Mouse (Mus musculus) heart, embryonic 13.5 days (tissue): Measurements from ENCODE around the gene Nacc1. TPM values are rescaled to one million over a fixed set of nuclear protein-coding genes. Genes with fewer than 3 reads are reported as not detected.

Source experiments
- ATAC-seq: fragments of 200-750 bp; cut with Nextera tagmentation; 2 replicates; pipeline ENCODE4 v1.8.0; 2017; ENCODE audit warnings: moderate TSS enrichment; ENCODE audit not compliant: insufficient number of reproducible peaks, low FRiP score, low TSS enrichment; ENCODE audit errors: extremely low read depth
- H3K27ac ChIP-seq: fragments of 300-500 bp; sonication (generic); replicated peaks from 2 replicates; pipeline ENCODE4 v1.5.1; 2015; ENCODE audit warnings: moderate library complexity, mild to moderate bottlenecking, inconsistent platforms
- H3K27me3 ChIP-seq: fragments of 300-500 bp; sonication (generic); replicated peaks from 2 replicates; pipeline ENCODE4 v1.6.1; 2015; ENCODE audit warnings: mild to moderate bottlenecking, inconsistent platforms
- H3K36me3 ChIP-seq: fragments of 300-500 bp; sonication (generic); 2 replicates; pipeline ENCODE4 v1.6.1; 2015; ENCODE audit warnings: mild to moderate bottlenecking, inconsistent platforms
- H3K4me1 ChIP-seq: fragments of 300-500 bp; sonication (generic); 2 replicates; pipeline ENCODE4 v1.6.1; 2015; ENCODE audit warnings: inconsistent platforms
- H3K4me2 ChIP-seq: fragments of 300-500 bp; sonication (generic); 2 replicates; pipeline ENCODE4 v1.6.1; 2015; ENCODE audit warnings: inconsistent platforms, mild to moderate bottlenecking, moderate library complexity
- H3K4me3 ChIP-seq: fragments of 300-500 bp; sonication (generic); 2 replicates; pipeline ENCODE4 v1.5.1; 2015; ENCODE audit warnings: moderate library complexity, mild to moderate bottlenecking, inconsistent platforms
- H3K9ac ChIP-seq: fragments of 300-500 bp; sonication (generic); 2 replicates; pipeline ENCODE4 v1.6.1; 2015; ENCODE audit warnings: inconsistent platforms, mild to moderate bottlenecking, moderate library complexity
- H3K9me3 ChIP-seq: fragments of 300-500 bp; sonication (generic); 2 replicates; pipeline ENCODE4 v1.6.1; 2016; ENCODE audit warnings: inconsistent platforms
- WGBS: fragments of 180-500 bp; shearing (Covaris S2); methylation state at CpG from one replicate; pipeline ENCODE4 v1.1.7; 2015; ENCODE audit warnings: mixed read lengths; 5-methylcytosine and 5-hydroxymethylcytosine counted together
- polyA plus RNA-seq: library from polyadenylated mRNA; unstranded; fragments of >200 nt; fragmentation: Nextera tagmentation; extraction: Ambion mirVana; gene quantifications from 2 replicates; pipeline ENCODE4 v1.2.1, GENCODE M21; 2015

The Nacc1 gene
- polyA plus RNA-seq, result 15.1 and 15.7 TPM in 2 replicates

- Histone ChIP-seq H3K4me1 (peaks cover 53% of the 10 kb centered on the region), H3K27ac (peak within 1 kb of the TSS; percentile 96)
- peak; percentile 72 for ATAC-seq
These were observed at the start of gene Nacc1 for GRCm38 (mm10) chr8:84687705-84688100. Gene Nacc1, minus strand, starts transcription at chr8:84687862.

DNA sequence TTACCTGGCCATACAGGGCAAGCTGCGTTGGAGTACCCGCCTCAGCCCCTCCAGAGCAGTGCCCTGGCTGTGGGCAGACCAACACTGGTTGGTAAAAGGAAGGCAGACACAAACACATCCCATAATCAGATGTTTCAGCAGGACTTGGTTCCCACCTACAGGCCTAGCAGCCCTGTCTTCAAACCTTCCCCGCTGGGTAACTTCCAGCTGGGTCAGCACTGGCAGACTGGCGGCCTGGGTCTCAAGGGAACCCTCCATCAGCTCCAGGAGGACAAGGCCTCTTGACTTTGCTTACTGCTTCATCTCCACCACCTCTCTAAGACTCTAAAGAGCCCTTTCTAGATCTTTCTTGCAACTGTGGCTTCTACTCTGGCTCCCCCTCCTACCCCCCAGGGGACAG is 48.9 kb upstream of the Nacc1 start:
- H3K4me3 ChIP-seq, result no peak overlapping the region

More at GRCm38 (mm10) chr8:84687705-84688100, at the start of gene Nacc1:
- Histone ChIP-seq H3K27me3 (no peaks in the 10 kb centered on the region), H3K36me3 (peaks cover 34% of the 10 kb centered on the region), H3K4me3 (peak within 1 kb of the TSS; percentile 100), H3K9ac (peak within 1 kb of the TSS; percentile 100), H3K4me2 (peak within 1 kb of the TSS; percentile 82), H3K9me3 (no peaks in the 10 kb centered on the region)
- WGBS, result 1% methylated on average over 35 of the region's 37 CpGs

DNA sequence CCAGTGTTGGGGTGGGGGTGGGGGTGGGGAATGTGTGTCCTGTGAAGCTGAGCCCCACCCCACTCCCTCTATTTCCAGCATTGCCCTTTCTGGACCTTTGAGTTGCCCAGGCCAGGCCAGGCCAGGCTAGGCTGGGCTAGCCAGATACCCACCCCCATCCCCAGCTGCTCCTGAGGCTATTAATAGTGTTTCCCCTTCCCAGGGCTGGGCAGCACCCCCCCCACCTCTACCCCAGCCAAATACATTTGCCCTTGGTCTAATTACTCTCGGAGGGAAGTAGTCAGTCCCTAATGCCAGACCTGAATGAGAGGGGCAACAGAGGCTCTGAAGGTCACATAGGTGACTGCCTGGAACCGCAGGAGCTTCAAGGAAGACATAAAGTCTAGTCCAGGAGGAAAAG is 47.9 kb upstream of the Nacc1 start:
- H3K36me3 ChIP-seq, result no peaks in the 10 kb centered on the region
- H3K27ac ChIP-seq, result peak overlapping the region; percentile 29; the same call in 1 of the 2 replicates
- H3K9me3 ChIP-seq, result no peaks in the 10 kb centered on the region
- H3K4me2 ChIP-seq, result no peak overlapping the region
- H3K27me3 ChIP-seq, result peaks cover 14% of the 10 kb centered on the region
- peak overlapping the region; percentile 60 for H3K9ac ChIP-seq
- ATAC-seq, result no peak
- no peak overlapping the region for H3K4me3 ChIP-seq
- 39% methylated on average over 2 of the region's 2 CpGs for WGBS
- H3K4me1 ChIP-seq, result peaks cover 95% of the 10 kb centered on the region

More for the DNA sequence above, 48.9 kb upstream of the Nacc1 start:
- no peaks in the 10 kb centered on the region for H3K9me3 ChIP-seq
- H3K4me2 ChIP-seq, result no peak overlapping the region
- peaks cover 95% of the 10 kb centered on the region for H3K4me1 ChIP-seq
- H3K27me3 ChIP-seq, result peaks cover 24% of the 10 kb centered on the region
- 91% methylated on average over 4 of the region's 4 CpGs for WGBS
- H3K9ac ChIP-seq, result peak overlapping the region; percentile 60; the same call in 1 of the 2 replicates
- H3K36me3 ChIP-seq, result no peaks in the 10 kb centered on the region
- no peak for ATAC-seq
- no peak overlapping the region for H3K27ac ChIP-seq

DNA sequence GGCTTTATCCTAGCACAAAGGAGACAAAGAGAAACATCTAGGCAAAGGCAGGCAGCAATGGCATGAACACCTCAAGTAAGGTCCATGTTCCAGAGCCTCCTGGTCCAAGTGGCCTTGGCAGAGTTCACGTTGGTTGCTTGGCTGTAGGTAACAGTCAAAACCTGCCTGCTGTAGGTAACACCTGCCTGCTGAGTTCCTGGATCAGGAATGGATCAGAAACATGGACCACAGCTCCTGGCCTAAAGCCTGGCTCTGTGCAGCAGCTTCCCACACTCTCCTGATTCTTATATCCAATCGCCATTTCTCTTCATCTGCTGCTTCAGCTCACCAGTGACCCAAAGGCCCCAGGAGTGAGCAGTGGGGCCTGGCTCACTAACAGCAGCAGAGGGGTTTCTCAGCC is 47.0 kb upstream of the Nacc1 start:
- Histone ChIP-seq H3K36me3 (no peaks in the 10 kb centered on the region), H3K27ac (no peak overlapping the region), H3K4me3 (no peak overlapping the region), H3K4me1 (peaks cover 95% of the 10 kb centered on the region), H3K9ac (0 out of 2 replicates have a peak overlapping the region, but pooled peaks have one; percentile 60), H3K9me3 (no peaks in the 10 kb centered on the region), H3K27me3 (0 out of 2 replicates have a peak, but pooled peaks cover 12% of the 10 kb centered on the region), H3K4me2 (no peak overlapping the region)
- WGBS, result 71% methylated on average over 2 of the region's 2 CpGs
- ATAC-seq, result no peak

DNA sequence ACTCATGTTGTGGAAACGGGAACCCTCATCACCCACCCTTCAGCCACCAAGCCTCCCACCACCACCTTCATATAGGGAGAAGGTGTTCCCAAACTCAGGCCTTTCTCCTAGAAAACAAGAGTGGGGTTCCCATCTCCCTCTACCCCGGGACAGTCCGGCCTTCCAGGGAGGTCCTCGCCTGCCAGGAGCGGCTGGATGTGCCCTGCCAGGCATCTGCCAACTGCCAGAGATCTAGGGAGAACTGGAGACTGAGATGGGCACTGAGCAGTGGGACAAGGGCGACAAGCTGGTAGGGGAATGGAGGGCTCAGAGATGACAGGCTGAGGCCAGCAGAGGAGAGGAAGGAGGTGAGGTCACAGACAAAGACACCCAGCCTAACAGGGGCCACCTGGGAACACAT is 46.3 kb upstream of the Nacc1 start:
- Histone ChIP-seq H3K4me1 (peaks cover 96% of the 10 kb centered on the region), H3K36me3 (no peaks in the 10 kb centered on the region), H3K9ac (0 out of 2 replicates have a peak overlapping the region, but pooled peaks have one; percentile 68), H3K27ac (0 out of 2 replicates have a peak overlapping the region, but pooled peaks have one; percentile 91), H3K4me3 (no peak overlapping the region), H3K4me2 (no peak overlapping the region), H3K27me3 (0 out of 2 replicates have a peak, but pooled peaks cover 8% of the 10 kb centered on the region), H3K9me3 (no peaks in the 10 kb centered on the region)
- no peak for ATAC-seq
- 86% methylated on average over 6 of the region's 6 CpGs for whole genome bisulfite sequencing

GRCm38 (mm10) chr8:84732996-84733395 is 45.3 kb upstream of the Nacc1 start:
- ATAC-seq, result no peak
- Histone ChIP-seq H3K4me3 (no peak overlapping the region), H3K4me2 (peak overlapping the region; percentile 43), H3K9ac (peak overlapping the region; percentile 68), H3K4me1 (peaks cover 96% of the 10 kb centered on the region), H3K27ac (peak overlapping the region; percentile 91), H3K9me3 (no peaks in the 10 kb centered on the region), H3K27me3 (no peaks in the 10 kb centered on the region), H3K36me3 (no peaks in the 10 kb centered on the region; the same call in 1 of the 2 replicates)
- WGBS, result 38% methylated on average over 6 of the region's 6 CpGs

- H3K9me3 ChIP-seq, result no peaks in the 10 kb centered on the region
- peak overlapping the region; percentile 43; the same call in 1 of the 2 replicates for H3K4me2 ChIP-seq
- peak overlapping the region; percentile 68 for H3K9ac ChIP-seq
- ATAC-seq, result no peak
- H3K27ac ChIP-seq, result peak overlapping the region; percentile 91
- no peaks in the 10 kb centered on the region for H3K27me3 ChIP-seq
- H3K4me3 ChIP-seq, result no peak overlapping the region
- 63% methylated on average over 5 of the region's 5 CpGs for WGBS
- peaks cover 96% of the 10 kb centered on the region for H3K4me1 ChIP-seq
- H3K36me3 ChIP-seq, result peaks cover 4% of the 10 kb centered on the region
These were observed 44.9 kb upstream of the Nacc1 start for GRCm38 (mm10) chr8:84732545-84732944.

DNA sequence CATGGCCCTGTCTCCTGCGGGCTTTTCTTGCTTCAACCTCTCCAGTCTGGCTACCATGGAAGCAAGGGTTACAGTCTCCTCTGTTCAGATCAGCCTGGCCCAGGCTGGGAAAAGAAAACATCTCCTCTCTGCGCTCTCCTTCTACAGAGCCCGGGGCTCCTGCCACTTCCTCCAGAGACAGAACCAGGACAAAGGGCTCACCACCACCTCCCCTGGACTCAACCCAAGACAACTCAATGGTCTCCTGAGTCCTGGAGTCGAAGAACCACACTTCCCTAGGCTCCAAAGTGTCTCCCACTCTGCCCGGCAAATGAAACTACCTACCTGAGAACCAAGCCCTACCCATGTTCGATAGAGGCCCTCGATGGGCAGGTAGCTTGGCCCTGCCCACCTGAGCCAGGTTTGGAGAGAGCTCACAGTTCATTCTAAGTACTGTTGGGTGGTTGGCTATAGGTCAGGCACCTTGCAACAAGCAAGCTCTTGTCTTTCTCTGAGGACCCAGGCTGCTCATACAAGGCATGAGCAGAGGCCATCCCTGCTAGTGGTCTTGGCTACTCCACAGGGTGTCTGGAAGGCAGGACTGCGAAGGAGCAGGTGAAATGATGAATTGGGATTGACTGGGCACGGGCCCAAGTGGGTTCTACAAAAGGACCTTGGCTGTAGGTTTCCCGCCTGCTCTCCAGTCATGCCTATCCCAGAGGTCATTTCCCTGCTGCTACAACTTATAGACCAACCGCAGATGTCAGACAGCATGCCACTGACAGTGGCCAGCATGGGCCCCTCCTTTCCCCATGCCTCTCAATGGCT is 43.9 kb upstream of the Nacc1 start:
- 57% methylated on average over 11 of the region's 11 CpGs for WGBS
- H3K27ac ChIP-seq, result peak overlapping the region; percentile 91
- H3K36me3 ChIP-seq, result peaks cover 14% of the 10 kb centered on the region
- no peak; the same call in 1 of the 2 replicates for ATAC-seq
- peak overlapping the region; percentile 43 for H3K4me2 ChIP-seq
- no peaks in the 10 kb centered on the region for H3K27me3 ChIP-seq
- H3K9ac ChIP-seq, result peak overlapping the region; percentile 63
- H3K4me1 ChIP-seq, result peaks cover 99% of the 10 kb centered on the region
- no peaks in the 10 kb centered on the region for H3K9me3 ChIP-seq
- peak overlapping the region; percentile 2; the same call in 1 of the 2 replicates for H3K4me3 ChIP-seq

GRCm38 (mm10) chr8:84730541-84731370 is 43.1 kb upstream of the Nacc1 start:
- 23% methylated on average over 9 of the region's 9 CpGs for WGBS
- Histone ChIP-seq H3K9me3 (no peaks in the 10 kb centered on the region), H3K9ac (peak overlapping the region; percentile 63), H3K4me1 (peaks cover 99% of the 10 kb centered on the region), H3K36me3 (peaks cover 21% of the 10 kb centered on the region), H3K4me2 (peak overlapping the region; percentile 43), H3K27me3 (no peaks in the 10 kb centered on the region), H3K4me3 (peak overlapping the region; percentile 3; the same call in 1 of the 2 replicates), H3K27ac (peak overlapping the region; percentile 91)
- ATAC-seq, result peak; percentile 68

- Histone ChIP-seq H3K4me2 (peak overlapping the region; percentile 43), H3K4me1 (peaks cover 99% of the 10 kb centered on the region), H3K9me3 (no peaks in the 10 kb centered on the region), H3K27me3 (no peaks in the 10 kb centered on the region), H3K4me3 (no peak overlapping the region), H3K9ac (peak overlapping the region; percentile 58), H3K27ac (peak overlapping the region; percentile 91), H3K36me3 (peaks cover 26% of the 10 kb centered on the region)
- no peak for ATAC-seq
- 83% methylated on average over 16 of the region's 16 CpGs for WGBS
These were observed 42.3 kb upstream of the Nacc1 start for GRCm38 (mm10) chr8:84729921-84730362.

GRCm38 (mm10) chr8:84728474-84728873 is 40.8 kb upstream of the Nacc1 start:
- Histone ChIP-seq H3K4me3 (no peak overlapping the region), H3K27ac (peak overlapping the region; percentile 36; the same call in 1 of the 2 replicates), H3K4me2 (peak overlapping the region; percentile 16), H3K9ac (peak overlapping the region; percentile 38; the same call in 1 of the 2 replicates), H3K36me3 (peaks cover 30% of the 10 kb centered on the region), H3K4me1 (peaks cover 100% of the 10 kb centered on the region), H3K9me3 (no peaks in the 10 kb centered on the region), H3K27me3 (no peaks in the 10 kb centered on the region)
- no peak for ATAC-seq
- WGBS, result 84% methylated on average over 3 of the region's 3 CpGs
